Mouse (Mus musculus) liver, embryonic 11.5 days (tissue): ENCODE results near the gene Gm45234. TPM values are rescaled to one million over a fixed set of nuclear protein-coding genes. Genes with fewer than 3 reads are reported as not detected.
A peak's percentile ranks its signal among the peaks of the same experiment; 100 is the strongest.

Experiments used
- ATAC-seq: fragments of 200-750 bp; cut with Nextera tagmentation; replicated peaks from 2 replicates; pipeline ENCODE4 v1.8.0; 2017; ENCODE audit warnings: moderate number of reproducible peaks, mild to moderate bottlenecking, moderate TSS enrichment, moderate library complexity; ENCODE audit not compliant: low FRiP score
- DNase-seq: peaks from one replicate; pipeline ENCODE4 v3.0.0-alpha.2; 2017; ENCODE audit warnings: low spot score
- H3K27ac ChIP-seq: fragments of 300-500 bp; sonication (generic); 2 replicates; pipeline ENCODE4 v1.5.1; 2014; ENCODE audit warnings: mild to moderate bottlenecking, low read depth, low read length, control low read depth
- H3K27me3 ChIP-seq: fragments of 300-500 bp; sonication (generic); replicated peaks from 2 replicates; pipeline ENCODE4 v1.6.1; 2014; ENCODE audit warnings: low read length, mixed read lengths; ENCODE audit not compliant: control insufficient read depth, insufficient read depth
- H3K36me3 ChIP-seq: fragments of 300-500 bp; sonication (generic); 2 replicates; pipeline ENCODE4 v1.6.1; 2014; ENCODE audit warnings: mild to moderate bottlenecking, low read length, moderate library complexity, mixed read lengths; ENCODE audit not compliant: control insufficient read depth, insufficient read depth
- H3K4me1 ChIP-seq: fragments of 300-500 bp; sonication (generic); replicated peaks from 2 replicates; pipeline ENCODE4 v1.6.1; 2014; ENCODE audit warnings: low read length, mixed read lengths; ENCODE audit not compliant: control insufficient read depth, insufficient read depth
- H3K4me2 ChIP-seq: fragments of 300-500 bp; sonication (generic); 2 replicates; pipeline ENCODE4 v1.6.1; 2014; ENCODE audit warnings: mild to moderate bottlenecking, control low read depth, moderate library complexity
- H3K4me3 ChIP-seq: fragments of 300-500 bp; sonication (generic); 2 replicates; pipeline ENCODE4 v1.5.1; 2014; ENCODE audit warnings: low read depth, low read length, control low read depth
- H3K9ac ChIP-seq: fragments of 300-500 bp; sonication (generic); 2 replicates; pipeline ENCODE4 v1.6.1; 2014; ENCODE audit warnings: low read depth, low read length, control low read depth
- H3K9me3 ChIP-seq: fragments of 300-500 bp; sonication (generic); 2 replicates; pipeline ENCODE4 v1.6.1; 2016; ENCODE audit warnings: low read length, inconsistent platforms, mixed read lengths; ENCODE audit not compliant: control insufficient read depth
- WGBS: fragments of 180-500 bp; shearing (Covaris S2); extraction: QIAGEN DNeasy Blood & Tissue Kit; methylation state at CpG from one replicate; pipeline ENCODE4 v1.1.7; 2014; 5-methylcytosine and 5-hydroxymethylcytosine counted together
- polyA plus RNA-seq: library from polyadenylated mRNA; unstranded; fragments of >200 nt; fragmentation: Nextera tagmentation; extraction: Ambion mirVana; gene quantifications from 2 replicates; pipeline ENCODE4 v1.2.1, GENCODE M21; 2014

The Gm45234 gene
- polyA plus RNA-seq, 1 experiment from 2014 or later, result 0.15 TPM

GRCm38 (mm10) chr6:124701338-124701737, 54.5 kb downstream of the Gm45234 start:
- H3K27ac ChIP-seq, result no peak overlapping the region
- no peaks in the 10 kb centered on the region for H3K9me3 ChIP-seq
- no peak overlapping the region for H3K4me3 ChIP-seq
- H3K4me1 ChIP-seq, result no peaks in the 10 kb centered on the region
- 0 out of 2 replicates have a peak, but pooled peaks have one; percentile 13 for ATAC-seq
- H3K36me3 ChIP-seq, result peaks cover 39% of the 10 kb centered on the region
- no peak overlapping the region for H3K4me2 ChIP-seq
- H3K27me3 ChIP-seq, result no peaks in the 10 kb centered on the region
- WGBS, result 88% methylated on average over 8 of the region's 8 CpGs
- no peak for DNase-seq
- H3K9ac ChIP-seq, result no peak overlapping the region

- Histone ChIP-seq H3K4me3 (no peak overlapping the region), H3K36me3 (peaks cover 36% of the 10 kb centered on the region), H3K4me2 (no peak overlapping the region), H3K9me3 (no peaks in the 10 kb centered on the region), H3K27ac (no peak overlapping the region), H3K27me3 (no peaks in the 10 kb centered on the region), H3K9ac (no peak overlapping the region), H3K4me1 (no peaks in the 10 kb centered on the region)
- no peak for ATAC-seq
- WGBS, result 84% methylated on average over 11 of the region's 11 CpGs
- no peak for DNase-seq
Measured at GRCm38 (mm10) chr6:124699962-124700610, 55.7 kb downstream of the Gm45234 start.

GRCm38 (mm10) chr6:124699366-124699765, 56.5 kb downstream of the Gm45234 start:
- no peak for ATAC-seq
- Histone ChIP-seq H3K4me1 (0 out of 2 replicates have a peak, but pooled peaks cover 4% of the 10 kb centered on the region), H3K9me3 (no peaks in the 10 kb centered on the region), H3K27me3 (no peaks in the 10 kb centered on the region), H3K9ac (no peak overlapping the region), H3K36me3 (peaks cover 29% of the 10 kb centered on the region), H3K4me2 (no peak overlapping the region), H3K4me3 (no peak overlapping the region), H3K27ac (no peak overlapping the region)
- 92% methylated on average over 4 of the region's 4 CpGs for WGBS
- DNase-seq, result no peak

- Histone ChIP-seq H3K4me2 (no peak overlapping the region), H3K27ac (no peak overlapping the region), H3K4me3 (no peak overlapping the region), H3K4me1 (peaks cover 4% of the 10 kb centered on the region; the same call in 1 of the 2 replicates), H3K9ac (no peak overlapping the region), H3K27me3 (no peaks in the 10 kb centered on the region), H3K9me3 (no peaks in the 10 kb centered on the region), H3K36me3 (peaks cover 24% of the 10 kb centered on the region)
- 82% methylated on average over 6 of the region's 6 CpGs for WGBS
- DNase-seq (no peak), ATAC-seq (no peak)
Measured at GRCm38 (mm10) chr6:124698751-124699150, 57.1 kb downstream of the Gm45234 start.

- Histone ChIP-seq H3K4me3 (no peak overlapping the region), H3K4me2 (no peak overlapping the region), H3K27ac (no peak overlapping the region), H3K4me1 (peaks cover 6% of the 10 kb centered on the region; the same call in 1 of the 2 replicates), H3K9ac (no peak overlapping the region), H3K27me3 (no peaks in the 10 kb centered on the region), H3K9me3 (no peaks in the 10 kb centered on the region), H3K36me3 (peaks cover 7% of the 10 kb centered on the region; the same call in 1 of the 2 replicates)
- no peak for DNase-seq
- WGBS, result 87% methylated on average over 7 of the region's 7 CpGs
- no peak for ATAC-seq
Measured at GRCm38 (mm10) chr6:124696441-124697150, 59.2 kb downstream of the Gm45234 start.

GRCm38 (mm10) chr6:124694166-124694955, 61.5 kb downstream of the Gm45234 start:
- ATAC-seq, result no peak
- Histone ChIP-seq H3K36me3 (peaks cover 3% of the 10 kb centered on the region; the same call in 1 of the 2 replicates), H3K9ac (no peak overlapping the region), H3K4me3 (no peak overlapping the region), H3K27ac (no peak overlapping the region), H3K27me3 (no peaks in the 10 kb centered on the region), H3K4me2 (no peak overlapping the region), H3K4me1 (peaks cover 6% of the 10 kb centered on the region), H3K9me3 (no peaks in the 10 kb centered on the region)
- DNase-seq, result no peak
- WGBS, result 89% methylated on average over 15 of the region's 15 CpGs

GRCm38 (mm10) chr6:124693243-124693981, 62.4 kb downstream of the Gm45234 start:
- WGBS, result 83% methylated on average over 15 of the region's 15 CpGs
- Histone ChIP-seq H3K27me3 (no peaks in the 10 kb centered on the region), H3K27ac (no peak overlapping the region), H3K4me1 (peaks cover 6% of the 10 kb centered on the region), H3K9me3 (no peaks in the 10 kb centered on the region), H3K9ac (no peak overlapping the region), H3K36me3 (peaks cover 3% of the 10 kb centered on the region; the same call in 1 of the 2 replicates), H3K4me2 (no peak overlapping the region), H3K4me3 (no peak overlapping the region)
- no peak for DNase-seq
- ATAC-seq, result no peak

- Histone ChIP-seq H3K4me2 (no peak overlapping the region), H3K9me3 (no peaks in the 10 kb centered on the region), H3K27ac (no peak overlapping the region), H3K4me3 (no peak overlapping the region), H3K27me3 (no peaks in the 10 kb centered on the region), H3K9ac (no peak overlapping the region), H3K4me1 (peaks cover 19% of the 10 kb centered on the region), H3K36me3 (no peaks in the 10 kb centered on the region)
- no peak for DNase-seq
- ATAC-seq, result no peak
- WGBS, result 89% methylated on average over 3 of the region's 3 CpGs
Measured at GRCm38 (mm10) chr6:124690517-124690916, 65.3 kb downstream of the Gm45234 start.
